Mouse (Mus musculus) CH12F3 (cell line): Measurements from ENCODE around the gene Apol8.

Source experiments
- in situ Hi-C: fragments of 300-500 bp; cut with MboI; formaldehyde crosslinking; loops from 2 replicates; pipeline ENCODE4 v1.14.3; 2020; ENCODE audit warnings: low sequenced_read_pairs

The Apol8 gene

DNA sequence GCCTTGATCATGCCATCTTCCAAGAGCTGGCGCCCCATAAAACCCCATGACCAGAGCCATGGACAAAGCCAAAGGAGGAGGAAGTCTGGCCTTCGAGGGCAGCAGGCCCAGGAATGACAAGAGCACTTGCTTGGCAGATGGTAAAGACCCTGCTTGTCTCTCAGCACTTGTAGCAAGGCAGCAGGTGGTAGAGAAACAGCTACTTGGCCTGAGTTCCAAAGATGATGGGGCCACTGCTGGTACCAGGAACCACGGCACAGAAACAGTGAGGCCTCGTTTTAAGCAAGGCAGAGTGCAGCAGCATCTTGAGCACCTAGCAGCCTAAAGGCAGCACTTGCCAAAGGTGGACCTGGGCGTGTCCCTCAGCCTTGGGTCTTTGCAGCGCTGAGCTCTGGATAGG is 31.6 kb upstream of the Apol8 start:
- in situ Hi-C loops = no loop called here

DNA sequence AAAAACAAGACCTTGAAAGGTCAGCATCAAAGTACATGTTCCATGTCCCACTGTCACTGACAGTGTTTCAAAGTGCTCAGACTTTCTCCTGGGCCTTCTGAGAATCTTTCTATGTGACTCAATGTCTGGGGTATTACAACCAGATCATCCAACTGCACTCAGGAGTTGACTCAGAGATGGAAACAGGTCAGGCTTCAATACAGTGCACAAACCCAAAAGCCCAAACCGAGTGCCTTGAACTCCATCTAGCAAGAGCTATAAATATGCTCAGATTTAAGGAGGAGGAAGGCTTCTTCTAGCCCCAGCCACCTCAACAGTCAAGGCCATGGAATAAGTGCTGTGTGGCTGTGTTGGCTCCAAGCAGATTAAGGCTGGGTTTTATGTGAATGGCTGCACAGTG is 29.0 kb upstream of the Apol8 start:
- in situ Hi-C loops = no loop called here

DNA sequence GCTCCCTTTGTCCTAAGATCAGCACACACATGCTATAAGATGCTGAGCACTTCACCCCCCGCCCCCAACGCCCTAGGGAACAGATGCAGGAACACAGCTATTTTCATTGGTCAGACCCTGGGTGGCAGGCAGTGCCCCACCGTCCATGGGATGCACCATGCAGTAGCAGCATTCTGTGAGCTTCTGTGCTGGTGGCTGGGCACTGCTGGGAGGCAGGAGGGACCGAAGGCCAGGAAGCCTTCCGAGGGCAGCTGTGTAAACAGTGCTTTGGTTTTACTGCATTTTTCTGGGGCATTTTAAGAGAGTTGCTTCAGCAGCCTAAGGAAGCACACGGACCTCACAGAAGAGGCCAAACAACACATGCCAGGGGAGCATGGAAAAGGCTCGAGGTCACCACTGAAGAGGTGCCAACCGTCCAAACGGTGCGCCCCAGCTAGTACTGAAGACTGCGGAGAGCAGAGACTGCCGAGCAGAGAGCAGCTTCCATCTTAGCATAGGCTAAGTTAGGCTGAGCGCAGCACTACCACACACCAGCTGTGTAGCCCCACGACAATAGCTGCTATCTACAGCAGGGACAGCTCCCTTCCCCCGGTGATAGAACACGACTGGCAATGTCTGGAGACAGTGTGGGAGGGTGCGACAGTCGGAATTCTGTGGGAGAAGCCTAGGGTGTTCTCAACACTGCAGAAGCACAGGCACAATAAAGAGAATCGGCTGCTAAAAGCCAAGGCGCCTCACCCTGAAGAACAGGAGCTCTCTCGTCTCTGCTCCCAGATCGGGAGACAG is 27.4 kb upstream of the Apol8 start:
- in situ Hi-C loops = no loop called here

- in situ Hi-C loops = no loop called here
Measured at GRCm38 (mm10) chr15:77782449-77783014, 25.7 kb upstream of the Apol8 start.

DNA sequence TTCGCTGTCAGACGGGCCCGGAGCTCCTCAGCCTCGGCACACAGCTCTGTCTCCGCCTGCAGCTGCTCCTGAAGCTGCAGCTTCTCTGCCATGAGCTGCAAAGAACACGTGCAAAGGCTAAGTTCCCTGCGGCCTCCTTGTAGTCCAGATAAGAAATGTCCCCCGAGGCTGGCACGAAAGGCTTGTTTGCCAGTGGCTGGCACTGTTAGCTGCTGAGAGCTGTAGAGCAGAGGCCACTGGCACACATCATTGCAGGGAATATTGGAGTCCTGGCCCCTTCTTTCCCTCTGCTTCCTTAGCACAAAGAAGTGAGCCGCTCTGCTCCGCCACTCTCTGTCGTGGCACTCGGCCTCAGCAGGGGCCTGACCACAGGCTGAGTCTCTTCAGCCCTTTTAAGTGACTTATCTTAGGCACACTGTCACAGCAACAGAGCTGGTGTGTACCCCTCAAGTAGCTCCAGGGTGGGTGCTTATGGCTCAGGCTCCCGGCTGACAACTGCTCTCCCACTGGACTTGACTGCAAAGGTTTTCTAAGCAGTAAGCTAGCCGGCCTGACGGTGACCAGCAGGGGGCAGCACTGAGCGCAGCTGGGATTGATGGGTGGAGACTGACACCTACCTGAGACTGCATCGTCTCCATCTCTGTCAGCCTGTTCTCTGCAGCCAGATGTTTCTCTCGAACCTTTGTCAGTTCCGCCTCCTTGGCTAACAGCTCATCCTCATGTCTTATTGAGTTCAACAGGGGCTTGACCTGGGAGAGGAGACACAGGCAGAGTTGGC is 18.6 kb upstream of the Apol8 start:
- in situ Hi-C loops = no loop called here

GRCm38 (mm10) chr15:77774303-77774702 is 17.5 kb upstream of the Apol8 start:
- in situ Hi-C loops = loop anchor here (5.0 kb wide), 1 partner anchor 133 kb away; no protein-coding TSS in a partner anchor

- in situ Hi-C loops = loop anchor here (5.0 kb wide), 1 partner anchor 134 kb away; no protein-coding TSS in a partner anchor
Measured at GRCm38 (mm10) chr15:77773099-77773915, 16.5 kb upstream of the Apol8 start.

DNA sequence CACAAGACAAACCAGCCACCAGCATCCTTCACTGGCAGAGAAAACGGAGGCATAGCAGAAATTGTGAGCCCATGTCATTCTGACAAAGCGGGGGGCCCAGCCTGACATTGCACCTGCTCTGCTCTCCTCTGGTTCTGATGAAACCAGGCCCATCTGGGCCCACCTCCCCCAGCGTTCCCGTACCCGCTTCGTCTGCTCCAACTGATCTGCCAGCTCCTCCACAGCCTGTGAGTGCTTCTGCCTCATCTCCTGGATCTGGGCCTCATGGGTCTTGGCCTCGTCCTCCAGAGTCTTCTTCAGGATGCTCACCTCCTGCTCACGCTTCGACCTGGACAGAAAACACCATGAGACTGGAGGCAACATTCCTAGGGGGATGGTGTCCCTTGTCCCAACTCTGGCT is 14.1 kb upstream of the Apol8 start:
- in situ Hi-C loops = loop anchor here (5.0 kb wide), 1 partner anchor 136 kb away; no protein-coding TSS in a partner anchor

- in situ Hi-C loops = loop anchor here (5.0 kb wide), 1 partner anchor 137 kb away; no protein-coding TSS in a partner anchor
Measured at GRCm38 (mm10) chr15:77770341-77770740, 13.5 kb upstream of the Apol8 start.

DNA sequence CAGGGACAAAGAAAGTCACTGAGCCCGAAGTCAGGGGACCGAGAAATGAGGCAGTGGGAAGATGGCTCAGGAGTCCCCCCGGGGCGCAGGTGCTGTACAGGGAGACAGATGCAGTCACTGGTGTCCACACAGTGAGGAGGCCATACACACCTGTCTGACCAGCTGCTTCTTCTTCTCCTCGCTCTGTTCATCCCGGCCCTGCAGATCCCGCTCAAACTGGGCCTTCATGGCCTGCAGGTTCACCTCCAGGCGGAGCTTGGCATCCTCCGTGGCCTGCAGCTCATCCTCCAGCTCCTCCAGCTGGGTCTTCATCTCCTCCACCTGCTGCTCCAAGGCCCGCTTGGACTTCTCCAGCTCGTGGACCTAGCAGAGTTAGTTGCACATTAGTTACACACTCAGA is 10.2 kb upstream of the Apol8 start:
- in situ Hi-C loops = no loop called here

DNA sequence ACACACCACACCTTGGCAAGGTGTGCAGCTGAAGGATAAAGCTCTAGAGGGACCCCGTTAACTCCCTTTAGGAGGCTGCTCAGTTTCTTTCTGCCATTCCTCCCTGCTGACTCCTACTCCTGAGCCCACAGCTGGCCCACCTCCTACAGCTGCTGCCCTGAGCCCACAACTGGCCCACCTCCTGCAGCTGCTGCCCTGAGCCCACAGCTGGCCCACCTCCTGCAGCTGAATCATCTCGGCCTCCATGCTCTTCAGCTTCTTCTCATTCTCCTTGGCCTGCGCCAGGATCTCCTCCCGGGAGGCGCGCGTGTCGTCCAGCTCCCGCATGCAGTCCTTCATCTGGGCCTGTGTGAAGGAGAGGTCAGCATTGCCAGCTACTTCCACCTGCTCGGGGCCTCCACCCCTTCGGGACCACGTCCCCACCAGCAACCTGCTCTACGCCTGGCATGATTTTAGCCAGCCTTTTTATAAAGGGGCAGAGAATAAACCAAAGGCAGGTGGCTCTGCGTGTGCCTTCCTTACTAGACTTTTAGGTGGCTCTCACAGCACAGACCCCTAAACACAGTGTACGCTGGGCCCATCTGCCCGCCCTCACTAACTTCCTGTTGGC is 8.8 kb upstream of the Apol8 start:
- in situ Hi-C loops = no loop called here

DNA sequence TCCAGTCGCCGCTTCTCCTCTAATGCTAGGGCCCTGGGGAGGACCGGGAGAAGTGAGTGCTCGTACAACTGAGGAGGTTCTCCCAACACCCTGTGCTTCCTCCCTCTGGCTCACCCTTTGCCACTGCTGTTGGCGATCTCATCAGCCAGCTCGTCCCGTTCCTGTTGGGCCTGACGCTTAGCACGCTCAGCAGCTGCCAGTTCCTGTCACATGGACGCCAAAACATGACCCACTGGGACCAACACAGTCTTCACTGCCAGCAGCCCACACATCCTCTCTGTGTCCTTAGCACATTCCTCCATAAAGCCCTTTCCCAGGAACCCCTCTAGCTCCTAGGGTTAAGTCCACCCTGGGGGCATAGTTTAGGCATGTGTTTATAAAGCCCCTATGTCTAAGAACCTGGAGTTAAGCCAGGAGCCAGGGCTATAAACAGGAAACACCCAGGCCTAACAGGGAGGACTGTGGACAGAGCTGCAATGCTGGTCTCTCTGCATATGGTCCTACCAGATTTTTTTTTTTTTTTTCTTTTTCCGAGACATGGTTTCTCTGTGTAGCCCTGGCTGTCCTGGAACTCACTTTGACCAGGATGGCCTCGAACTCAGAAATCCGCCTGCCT is 7.7 kb upstream of the Apol8 start:
- in situ Hi-C loops = no loop called here

DNA sequence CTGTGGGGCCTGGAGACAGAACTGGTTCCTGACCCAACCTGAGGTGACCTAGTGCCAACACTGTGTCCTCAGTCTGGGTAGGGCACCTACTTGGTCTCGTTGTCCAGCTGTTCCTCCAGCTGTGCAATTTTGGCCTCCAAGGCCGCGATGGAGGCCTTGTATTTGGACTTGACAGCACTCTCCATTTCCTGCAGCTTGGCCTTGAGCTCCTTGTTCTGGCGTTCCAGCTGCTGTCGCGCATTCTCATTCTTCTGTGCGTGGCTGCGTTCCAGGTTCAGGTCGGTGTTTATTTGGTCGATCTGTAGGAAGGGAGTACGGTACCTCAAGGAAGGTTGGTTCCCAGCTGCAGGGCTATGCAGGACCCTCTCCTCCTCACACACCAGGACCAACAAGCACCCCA is 6.9 kb upstream of the Apol8 start:
- in situ Hi-C loops = no loop called here

DNA sequence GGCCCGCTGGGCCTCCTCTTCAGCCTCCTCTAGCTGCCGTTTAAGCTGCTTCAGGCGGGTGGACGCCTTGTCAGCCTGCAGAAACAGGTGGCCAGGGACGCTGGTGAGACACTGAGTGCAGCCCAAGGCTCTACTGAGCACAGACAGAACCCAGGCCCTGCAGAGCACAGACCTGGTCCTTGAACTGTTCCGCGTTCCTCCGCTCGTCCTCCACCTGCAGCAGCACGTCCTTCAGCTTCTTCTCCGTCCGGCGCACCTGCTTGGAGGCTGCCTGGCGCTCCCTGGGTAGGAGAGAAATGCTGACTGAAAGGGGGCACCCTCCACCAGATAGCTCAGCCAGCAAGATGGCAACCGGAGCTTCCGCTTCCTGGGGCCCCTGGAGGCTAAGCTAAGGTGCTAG is 6.2 kb upstream of the Apol8 start:
- in situ Hi-C loops = no loop called here

DNA sequence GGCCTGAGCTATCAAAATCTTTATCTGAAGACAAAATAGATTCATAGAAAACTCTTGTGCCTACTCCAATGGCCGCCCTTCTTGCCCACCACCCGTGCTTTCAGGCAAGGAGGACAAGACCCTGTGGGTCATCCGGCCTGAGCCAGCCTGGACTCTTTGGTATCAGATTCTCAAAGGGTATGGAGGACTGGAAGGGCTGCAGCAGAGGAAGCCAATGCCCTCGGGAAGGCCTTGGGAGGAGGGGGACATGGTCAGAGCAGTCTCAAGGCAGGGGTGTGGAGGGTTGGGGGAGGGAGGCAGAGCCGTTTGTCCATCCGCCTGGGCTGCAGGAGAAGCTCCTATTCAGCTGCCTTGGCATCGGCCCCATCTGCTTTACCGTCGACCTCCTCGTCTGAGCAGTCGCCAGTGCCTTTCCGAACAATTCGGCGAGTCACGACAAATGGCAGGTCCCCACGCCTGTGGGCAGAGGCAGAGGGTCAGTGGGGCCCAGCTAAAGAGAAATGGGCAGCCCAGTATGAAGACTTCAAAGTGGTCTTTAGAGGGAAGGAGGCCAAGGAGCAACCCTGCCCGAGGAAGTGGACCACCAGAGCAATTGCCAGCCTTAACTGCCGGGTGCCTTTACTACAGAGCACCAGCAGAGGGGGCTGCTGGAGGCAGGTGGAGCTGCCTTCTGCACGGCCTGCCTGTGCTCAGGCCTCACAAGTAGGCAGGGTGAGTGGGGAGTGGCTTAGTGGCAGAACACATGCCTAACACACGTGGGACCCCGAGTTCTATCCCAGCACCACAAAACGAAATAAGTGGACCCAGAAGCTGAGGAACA is 5.0 kb upstream of the Apol8 start:
- in situ Hi-C loops = no loop called here

DNA sequence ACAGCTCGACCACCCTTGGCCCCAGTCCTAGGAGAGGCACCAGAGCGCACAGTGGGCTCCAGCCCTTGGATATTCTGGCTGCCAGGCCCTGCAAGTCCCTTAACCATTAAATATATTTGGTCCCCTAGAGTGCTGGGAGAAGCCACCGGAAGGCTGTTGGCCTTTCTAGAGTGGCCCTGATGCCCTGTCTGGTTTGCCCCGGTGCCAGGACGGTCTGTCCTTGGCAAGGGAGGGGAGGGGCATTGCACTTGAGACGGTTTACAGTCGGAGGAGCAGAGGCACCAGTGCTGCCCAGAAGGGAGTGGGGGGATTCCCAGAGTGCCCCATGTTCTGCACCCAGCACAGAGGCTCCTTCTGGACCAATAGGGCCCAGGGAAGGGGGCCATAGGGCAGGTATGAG is 4.3 kb upstream of the Apol8 start:
- in situ Hi-C loops = no loop called here

GRCm38 (mm10) chr15:77760037-77760436 is 3.2 kb upstream of the Apol8 start:
- in situ Hi-C loops = no loop called here

GRCm38 (mm10) chr15:77757586-77758226 is 903 bp upstream of the Apol8 start:
- in situ Hi-C loops = no loop called here

- in situ Hi-C loops = no loop called here
Measured at GRCm38 (mm10) chr15:77756081-77756480, 722 bp downstream of the Apol8 start.
